In genomic region chr14:57730527-57730926, GRCm38 (mm10) we compare ENCODE assay signal across 8 mouse cellular contexts. TPM values are rescaled to one million over a fixed set of nuclear protein-coding genes. Genes with fewer than 3 reads are reported as not detected.
DNase-seq lines count a peak whose midpoint lies in the region; ATAC-seq and TF ChIP-seq lines count a peak whose summit lies in the region.

No protein-coding gene starts in this region.

- no peaks in the 10 kb centered on the region for H3K9me3 ChIP-seq in intestine, postnatal 0 days (ENCODE audit: control insufficient read depth)

- peak overlapping the region; percentile 42; the same call in 1 of the 2 replicates for H3K27ac ChIP-seq in intestine, postnatal 0 days (ENCODE audit: low read depth, low read length)

- no peak overlapping the region for H3K4me3 ChIP-seq in intestine, postnatal 0 days (ENCODE audit: low read depth, low read length)

- H3K36me3 ChIP-seq in intestine, postnatal 0 days (ENCODE audit: control insufficient read depth, insufficient read depth) = peaks cover 6% of the 10 kb centered on the region; the same call in 1 of the 2 replicates

- 0 out of 2 replicates have a peak overlapping the region, but pooled peaks have one; percentile 11 for H3K9ac ChIP-seq in intestine, postnatal 0 days (ENCODE audit: low read depth, low read length)

- no peaks in the 10 kb centered on the region for H3K27me3 ChIP-seq in intestine, postnatal 0 days (replicated peaks; ENCODE audit: control insufficient read depth, insufficient read depth, low read length)

- 41% methylated on average over 9 of the region's 9 CpGs for WGBS in intestine, postnatal 0 days

- peak; percentile 54; the same call in 1 of the 2 replicates for ATAC-seq in cerebellum, adult (ENCODE audit: insufficient number of reproducible peaks, low FRiP score, low TSS enrichment)
- ATAC-seq in intestine, postnatal 0 days = no peak
- no peak for ATAC-seq in frontal cortex, adult (ENCODE audit: low TSS enrichment)

- TF ChIP-seq CTCF in intestine, postnatal 0 days (IDR thresholded peaks at IDR 0.05; ENCODE audit: low read depth) = no peak

- 0 out of 2 replicates have a peak overlapping the region, but pooled peaks have one; percentile 24 for H3K4me2 ChIP-seq in intestine, postnatal 0 days (replicated peaks; ENCODE audit: low read depth)

- no peak for DNase-seq in cerebellum, adult 9-10 months
- peak; percentile 80 for DNase-seq in Muller cell, postnatal 12 days (ENCODE audit: inconsistent ontology term)
- DNase-seq in gastrocnemius, postnatal 10 days = peak; percentile 30
- DNase-seq in lung, postnatal 4 days = peak; percentile 79 to 85
- no peak for DNase-seq in layer of hippocampus, postnatal 25 days (ENCODE audit: extremely low spot score in 1 of 2, low spot score in 1 of 2)

- H3K4me1 ChIP-seq in intestine, postnatal 0 days (replicated peaks; ENCODE audit: control insufficient read depth, insufficient read depth, low read length) = peaks cover 4% of the 10 kb centered on the region; the same call in 1 of the 2 replicates

RNA-seq across cellular contexts. Expression of gene Gm49361, which starts 15.4 kb away (rescaled TPM):
- total RNA-seq in gastrocnemius, postnatal 10 days (2021) = not detected
- polyA plus RNA-seq in intestine, postnatal 0 days (2015; fragmentation: Nextera tagmentation; extraction: Ambion mirVana) = not detected in 2 replicates
- 1 to 10 TPM in 1 of 2 experiments, under 1 TPM in 1; 0.92 to 4.6 TPM for total RNA-seq in layer of hippocampus, postnatal 25 days (2021)

RNA-seq across cellular contexts. Expression of gene Lats2, which starts 27.7 kb away (rescaled TPM):
- total RNA-seq in gastrocnemius, postnatal 10 days (2021) = 10 to 100 TPM; 21.7 to 26.7 TPM
- polyA plus RNA-seq in intestine, postnatal 0 days (2015; fragmentation: Nextera tagmentation; extraction: Ambion mirVana) = 8.6 and 9.6 TPM in 2 replicates
- total RNA-seq in layer of hippocampus, postnatal 25 days (2021) = 10 to 100 TPM; 36.8 to 43.0 TPM

Comparison
In these comparisons a context has a peak if more than half of its experiments do, and no peak if none do; other contexts are left out.
1. DNase-seq: peak in Muller cell, postnatal 12 days (single experiment), gastrocnemius, postnatal 10 days (single experiment) and lung, postnatal 4 days (2 of 2); none in cerebellum, adult 9-10 months (single experiment) and layer of hippocampus, postnatal 25 days (0 of 2).